Mouse (Mus musculus) limb, embryonic 11.5 days (tissue): ENCODE measurements around the gene Aldh3b1. TPM values are rescaled to one million over a fixed set of nuclear protein-coding genes. Genes with fewer than 3 reads are reported as not detected.

Experiments used
- ATAC-seq: fragments of 200-750 bp; cut with Nextera tagmentation; 2 replicates; pipeline ENCODE4 v1.8.0; 2017; ENCODE audit warnings: low read depth; ENCODE audit not compliant: insufficient number of reproducible peaks, low FRiP score, low TSS enrichment
- DNase-seq: peaks from one replicate; pipeline ENCODE4 v3.0.0-alpha.2; 2015; ENCODE audit warnings: low spot score
- H3K27ac ChIP-seq: fragments of 300-500 bp; sonication (generic); replicated peaks from 2 replicates; pipeline ENCODE4 v1.5.1; 2014; ENCODE audit warnings: low read depth, mild to moderate bottlenecking, low read length
- H3K27me3 ChIP-seq: fragments of 300-500 bp; sonication (generic); 2 replicates; pipeline ENCODE4 v1.6.1; 2014; ENCODE audit warnings: mild to moderate bottlenecking, low read length, mixed read lengths; ENCODE audit not compliant: control insufficient read depth, insufficient read depth
- H3K36me3 ChIP-seq: fragments of 300-500 bp; sonication (generic); 2 replicates; pipeline ENCODE4 v1.6.1; 2014; ENCODE audit warnings: mild to moderate bottlenecking, low read length, moderate library complexity, mixed read lengths; ENCODE audit not compliant: control insufficient read depth, insufficient read depth
- H3K4me1 ChIP-seq: fragments of 300-500 bp; sonication (generic); 2 replicates; pipeline ENCODE4 v1.6.1; 2014; ENCODE audit warnings: low read length, mixed read lengths; ENCODE audit not compliant: control insufficient read depth, insufficient read depth
- H3K4me2 ChIP-seq: fragments of 300-500 bp; sonication (generic); 2 replicates; pipeline ENCODE4 v1.6.1; 2014; ENCODE audit warnings: low read depth, mild to moderate bottlenecking, moderate library complexity; ENCODE audit not compliant: severe bottlenecking
- H3K4me3 ChIP-seq: fragments of 300-500 bp; sonication (generic); 2 replicates; pipeline ENCODE4 v1.5.1; 2014; ENCODE audit warnings: low read depth, low read length
- H3K9ac ChIP-seq: fragments of 300-500 bp; sonication (generic); 2 replicates; pipeline ENCODE4 v1.6.1; 2014; ENCODE audit warnings: mild to moderate bottlenecking, low read length
- H3K9me3 ChIP-seq: fragments of 300-500 bp; sonication (generic); 2 replicates; pipeline ENCODE4 v1.6.1; 2016; ENCODE audit warnings: low read length; ENCODE audit not compliant: control insufficient read depth
- WGBS: fragments of 180-500 bp; shearing (Covaris S2); extraction: QIAGEN DNeasy Blood & Tissue Kit; methylation state at CpG from one replicate; pipeline ENCODE4 v1.1.7; 2014; 5-methylcytosine and 5-hydroxymethylcytosine counted together
- polyA plus RNA-seq: library from polyadenylated mRNA; unstranded; fragments of >200 nt; fragmentation: Nextera tagmentation; extraction: Ambion mirVana; gene quantifications from 2 replicates; pipeline ENCODE4 v1.2.1, GENCODE M21; 2014

Aldh3b1 gene
- polyA plus RNA-seq, 1 experiment from 2014 or later, result 0.47 TPM

DNA sequence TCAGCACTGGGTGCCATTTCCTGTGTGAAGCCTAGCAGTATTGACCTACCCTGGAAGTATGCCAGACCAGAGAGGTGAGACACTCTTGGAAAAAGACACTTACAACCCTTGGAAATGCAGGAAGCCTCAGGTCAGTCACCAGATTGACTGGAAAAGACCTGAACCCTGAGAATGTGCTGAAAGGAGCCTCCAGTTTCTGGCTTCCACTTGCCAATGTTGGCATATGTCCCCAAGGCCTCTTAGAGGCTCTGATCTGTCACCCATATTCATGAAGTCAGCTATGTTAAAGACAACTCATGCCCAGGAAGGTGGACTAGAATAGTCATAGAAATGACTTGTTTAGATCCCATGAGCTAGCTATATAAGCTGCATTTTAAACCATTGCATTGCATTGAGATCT lies 58.1 kb downstream of the Aldh3b1 start:
- Histone ChIP-seq H3K4me3 (no peak overlapping the region), H3K9me3 (no peaks in the 10 kb centered on the region), H3K27ac (no peak overlapping the region), H3K4me2 (no peak overlapping the region), H3K36me3 (peaks cover 2% of the 10 kb centered on the region; the same call in 1 of the 2 replicates), H3K9ac (no peak overlapping the region), H3K27me3 (no peaks in the 10 kb centered on the region), H3K4me1 (peaks cover 11% of the 10 kb centered on the region; the same call in 1 of the 2 replicates)
- DNase-seq (no peak), ATAC-seq (no peak)

DNA sequence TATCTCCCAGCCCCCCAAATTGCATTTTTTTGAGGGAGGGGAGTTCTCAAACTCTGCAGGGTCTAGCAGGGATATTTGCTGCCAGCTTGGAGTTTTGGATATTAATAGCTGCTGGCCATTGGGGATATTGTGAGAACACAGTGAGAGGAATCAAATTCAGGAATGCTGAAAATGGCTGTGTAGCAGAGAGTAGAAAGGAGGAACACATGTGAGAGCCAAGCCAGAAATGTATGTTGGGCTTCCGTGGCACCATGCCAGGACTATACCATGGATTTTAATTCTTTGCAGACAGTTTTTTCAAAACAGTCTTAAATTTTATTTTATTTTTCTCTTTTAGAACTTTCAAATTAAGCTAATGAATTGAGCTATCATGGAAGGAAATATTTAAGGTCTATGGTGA lies 61.3 kb downstream of the Aldh3b1 start:
- no peak overlapping the region for H3K4me2 ChIP-seq
- no peak overlapping the region for H3K9ac ChIP-seq
- no peaks in the 10 kb centered on the region for H3K27me3 ChIP-seq
- H3K27ac ChIP-seq, result no peak overlapping the region
- DNase-seq, result no peak
- peaks cover 3% of the 10 kb centered on the region; the same call in 1 of the 2 replicates for H3K36me3 ChIP-seq
- WGBS, result 95% methylated on average over 1 of the region's 1 CpGs
- H3K4me3 ChIP-seq, result no peak overlapping the region
- no peaks in the 10 kb centered on the region for H3K4me1 ChIP-seq
- no peaks in the 10 kb centered on the region for H3K9me3 ChIP-seq
- ATAC-seq, result no peak

DNA sequence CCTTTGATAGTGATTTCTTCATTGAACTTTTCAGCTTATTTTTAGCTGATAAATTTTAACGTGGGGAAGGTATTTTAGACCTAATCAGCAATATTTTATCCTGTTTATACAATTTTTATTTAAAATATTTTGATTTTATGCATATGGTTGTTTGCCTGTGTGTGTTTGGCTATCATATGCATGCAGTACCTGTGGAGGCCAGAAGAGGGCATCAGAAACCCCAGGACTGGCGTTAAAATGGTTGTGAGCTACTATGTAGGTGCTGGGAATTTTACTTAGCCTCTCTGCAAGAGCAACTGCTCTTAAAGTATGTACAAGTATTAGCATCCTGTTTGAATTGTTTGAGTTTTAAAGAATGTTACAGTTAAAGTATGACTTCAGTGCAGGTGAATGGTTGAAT lies 64.6 kb downstream of the Aldh3b1 start:
- no peak for ATAC-seq
- no peak overlapping the region for H3K9ac ChIP-seq
- DNase-seq, result no peak
- no peak overlapping the region for H3K4me3 ChIP-seq
- H3K27me3 ChIP-seq, result no peaks in the 10 kb centered on the region
- H3K4me2 ChIP-seq, result no peak overlapping the region
- no peak overlapping the region for H3K27ac ChIP-seq
- peaks cover 3% of the 10 kb centered on the region; the same call in 1 of the 2 replicates for H3K36me3 ChIP-seq
- no peaks in the 10 kb centered on the region for H3K9me3 ChIP-seq
- H3K4me1 ChIP-seq, result no peaks in the 10 kb centered on the region
- 86% methylated on average over 2 of the region's 2 CpGs for WGBS

Other genes starting within 250 kb of the Aldh3b1 start
- 7.2 and 7.9 TPM in 2 replicates for gene Lrp5, start 243.2 kb downstream of the Aldh3b1 start, polyA plus RNA-seq
- gene 1810055G02Rik, start 221.5 kb downstream of the Aldh3b1 start, polyA plus RNA-seq, result 38.3 and 42.9 TPM in 2 replicates
- 25.3 and 30.6 TPM in 2 replicates for gene Kmt5b, start 162.4 kb downstream of the Aldh3b1 start, polyA plus RNA-seq
- 47.3 and 47.7 TPM in 2 replicates for gene Chka, start 78.0 kb downstream of the Aldh3b1 start, polyA plus RNA-seq
- 27.3 and 28.8 TPM in 2 replicates for gene Tcirg1, start 22.7 kb downstream of the Aldh3b1 start, polyA plus RNA-seq
- 259 and 263 TPM in 2 replicates for gene Ndufs8, start 17.0 kb downstream of the Aldh3b1 start, polyA plus RNA-seq
- 6.0 and 7.1 TPM in 2 replicates for gene Unc93b1, start 5.4 kb upstream of the Aldh3b1 start, polyA plus RNA-seq
- not detected in 2 replicates for gene Aldh3b3, start 28.8 kb upstream of the Aldh3b1 start, polyA plus RNA-seq
- 2.6 TPM in 2 replicates for gene Aldh3b2, start 42.5 kb upstream of the Aldh3b1 start, polyA plus RNA-seq
- 3.3 and 4.3 TPM in 2 replicates for gene Acy3, start 56.8 kb upstream of the Aldh3b1 start, polyA plus RNA-seq
- 0.08 TPM in 1 of 2 replicates, not detected in the other for gene Tbx10, start 62.9 kb upstream of the Aldh3b1 start, polyA plus RNA-seq
- 29.7 and 32.6 TPM in 2 replicates for gene Nudt8, start 70.8 kb upstream of the Aldh3b1 start, polyA plus RNA-seq
- gene Gm49405, start 70.8 kb upstream of the Aldh3b1 start, polyA plus RNA-seq, result 2.5 TPM in 2 replicates
- 4.1 TPM in 2 replicates for gene Doc2g, start 73.5 kb upstream of the Aldh3b1 start, polyA plus RNA-seq
- 198 and 208 TPM in 2 replicates for gene Ndufv1, start 83.0 kb upstream of the Aldh3b1 start, polyA plus RNA-seq
- gene Gstp1, start 108.2 kb upstream of the Aldh3b1 start, polyA plus RNA-seq, result 437 and 462 TPM in 2 replicates
- 1.1 TPM in 2 replicates for gene Gstp2, start 116.2 kb upstream of the Aldh3b1 start, polyA plus RNA-seq
- gene Gstp3, start 129.8 kb upstream of the Aldh3b1 start, polyA plus RNA-seq, result 0.23 TPM in 1 of 2 replicates, not detected in the other
- not detected in 2 replicates for gene Cabp2, start 151.8 kb upstream of the Aldh3b1 start, polyA plus RNA-seq
- 77.5 and 81.6 TPM in 2 replicates for gene Cdk2ap2, start 167.4 kb upstream of the Aldh3b1 start, polyA plus RNA-seq
- gene Pitpnm1, start 170.2 kb upstream of the Aldh3b1 start, polyA plus RNA-seq, result 4.8 and 5.8 TPM in 2 replicates
- 91.2 and 93.7 TPM in 2 replicates for gene Aip, start 196.1 kb upstream of the Aldh3b1 start, polyA plus RNA-seq
- gene Gpr152, start 210.0 kb upstream of the Aldh3b1 start, polyA plus RNA-seq, result not detected in 2 replicates
- not detected in 2 replicates for gene Cabp4, start 214.2 kb upstream of the Aldh3b1 start, polyA plus RNA-seq
- 116 and 124 TPM in 2 replicates for gene Coro1b, start 218.8 kb upstream of the Aldh3b1 start, polyA plus RNA-seq
- gene Ptprcap, start 223.8 kb upstream of the Aldh3b1 start, polyA plus RNA-seq, result 1.1 and 1.5 TPM in 2 replicates
- 44.7 and 48.9 TPM in 2 replicates for gene Rps6kb2, start 233.5 kb upstream of the Aldh3b1 start, polyA plus RNA-seq
- 2.1 TPM in 2 replicates for gene Carns1, start 245.7 kb upstream of the Aldh3b1 start, polyA plus RNA-seq